8 mouse cellular contexts compared by ENCODE assay signal in the genomic region with DNA sequence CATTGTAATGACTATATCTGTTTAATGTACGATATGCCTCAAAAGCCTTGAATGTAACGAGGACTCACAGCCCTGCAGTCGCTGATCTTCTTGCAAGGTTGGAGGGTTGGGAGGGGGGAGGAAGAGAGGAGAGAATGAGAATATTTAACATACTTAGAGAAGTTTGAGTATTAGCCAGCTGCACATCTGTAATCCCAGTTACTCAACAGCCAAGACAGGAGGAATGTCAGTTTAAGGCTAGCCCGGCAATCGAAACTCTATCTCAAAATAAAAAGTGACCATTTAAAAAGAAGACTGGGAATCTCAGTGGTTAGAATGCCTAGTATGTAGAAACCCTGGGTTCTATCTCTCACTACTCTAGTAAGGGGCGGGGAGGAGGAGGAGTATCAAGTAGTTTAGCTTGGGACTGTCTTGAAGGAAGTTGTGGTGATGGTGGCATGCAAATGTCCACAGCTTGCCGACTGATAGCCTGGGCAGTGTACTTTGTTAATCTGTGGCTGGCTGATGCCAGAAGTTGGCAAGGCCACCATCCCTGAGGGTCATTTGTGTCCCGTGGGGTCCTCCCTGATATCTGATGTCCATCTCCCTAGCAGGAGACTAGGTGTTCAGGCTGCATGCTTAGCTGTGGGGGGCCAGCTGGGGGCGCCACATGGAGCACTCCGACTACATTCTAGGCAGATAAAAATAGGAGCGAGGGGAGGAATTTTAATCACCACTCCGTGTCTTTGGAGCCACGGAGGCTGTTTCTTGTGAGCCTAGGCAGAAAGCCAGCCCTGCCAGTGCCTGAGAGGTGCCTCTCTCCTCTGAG. TPM values are rescaled to one million over a fixed set of nuclear protein-coding genes. Genes with fewer than 3 reads are reported as not detected.
DNase-seq lines count a peak whose midpoint lies in the region; ATAC-seq and TF ChIP-seq lines count a peak whose summit lies in the region.

No protein-coding gene starts in this region.

- no peaks in the 10 kb centered on the region for H3K36me3 ChIP-seq in midbrain, embryonic 14.5 days (ENCODE audit: control insufficient read depth, insufficient read depth, low read length)
- H3K36me3 ChIP-seq in midbrain, embryonic 15.5 days (replicated peaks), result no peaks in the 10 kb centered on the region

- TF ChIP-seq CTCF in left cerebral cortex, adult 2 months (IDR thresholded peaks at IDR 0.05), result peak; percentile 56

- no peaks in the 10 kb centered on the region for H3K27me3 ChIP-seq in midbrain, embryonic 14.5 days (ENCODE audit: control insufficient read depth, insufficient read depth, low read length)
- no peaks in the 10 kb centered on the region for H3K27me3 ChIP-seq in midbrain, embryonic 15.5 days (replicated peaks)

- ATAC-seq in midbrain, embryonic 14.5 days (ENCODE audit: low FRiP score, low TSS enrichment), result no peak
- ATAC-seq in midbrain, embryonic 15.5 days (replicated peaks), result no peak

- H3K4me1 ChIP-seq in midbrain, embryonic 14.5 days (ENCODE audit: control insufficient read depth, insufficient read depth, low read length), result peaks cover 16% of the 10 kb centered on the region; the same call in 1 of the 2 replicates
- peaks cover 33% of the 10 kb centered on the region for H3K4me1 ChIP-seq in midbrain, embryonic 15.5 days

- no peaks in the 10 kb centered on the region for H3K9me3 ChIP-seq in midbrain, embryonic 14.5 days (ENCODE audit: control insufficient read depth, low read length)
- H3K9me3 ChIP-seq in midbrain, embryonic 15.5 days, result no peaks in the 10 kb centered on the region

- H3K9ac ChIP-seq in midbrain, embryonic 14.5 days (replicated peaks; ENCODE audit: low read length), result no peak overlapping the region
- no peak overlapping the region for H3K9ac ChIP-seq in midbrain, embryonic 15.5 days

- H3K4me2 ChIP-seq in midbrain, embryonic 14.5 days (ENCODE audit: low read length), result no peak overlapping the region
- no peak overlapping the region for H3K4me2 ChIP-seq in midbrain, embryonic 15.5 days

- 55% methylated on average over 13 of the region's 13 CpGs for WGBS in midbrain, embryonic 14.5 days
- WGBS in midbrain, embryonic 15.5 days, result 57% methylated on average over 13 of the region's 13 CpGs

- no peak overlapping the region for H3K4me3 ChIP-seq in midbrain, embryonic 14.5 days (replicated peaks; ENCODE audit: low read depth, low read length)
- H3K4me3 ChIP-seq in midbrain, embryonic 15.5 days, result no peak overlapping the region
- H3K4me3 ChIP-seq in left cerebral cortex, adult 2 months, result no peak overlapping the region

- peak; percentile 45 to 62 for DNase-seq in cerebellum, postnatal 14 days
- DNase-seq in cerebellum, adult 11 months, result no peak
- DNase-seq in midbrain, embryonic 14.5 days, result peak; percentile 63
- peak; percentile 51 to 62 for DNase-seq in frontal cortex, postnatal 14 days (ENCODE audit: low spot score in 2 of 2)
- peak; percentile 51 to 57 for DNase-seq in left cerebral cortex, adult 2 months (ENCODE audit: extremely low spot score in 1 of 2, low spot score in 2 of 2)
- peak; percentile 29 to 30 for DNase-seq in natural killer cell, adult 2 months (ENCODE audit: low spot score in 2 of 2)
- DNase-seq in cerebellum, adult 9-11 months, result no peak

- no peak overlapping the region for H3K27ac ChIP-seq in midbrain, embryonic 14.5 days (replicated peaks; ENCODE audit: low read depth, low read length)
- no peak overlapping the region for H3K27ac ChIP-seq in midbrain, embryonic 15.5 days
- peak overlapping the region; percentile 34; the same call in 1 of the 2 replicates for H3K27ac ChIP-seq in left cerebral cortex, adult 2 months

- intact Hi-C loops in left cerebral cortex, adult 2 months (cut with DNase I), result loop anchor here (5.0 kb wide), 2 partner anchors 55 to 205 kb away; a partner anchor contains a TSS

RNA-seq across cellular contexts. Expression of a gene that starts 46.4 kb away (rescaled TPM):
- 46.2 and 66.4 TPM in 2 replicates for polyA plus RNA-seq in midbrain, embryonic 14.5 days (2014; fragmentation: Nextera tagmentation; extraction: Ambion mirVana)
- polyA plus RNA-seq in midbrain, embryonic 15.5 days (2015; fragmentation: Nextera tagmentation; extraction: Ambion mirVana), result 62.9 and 69.1 TPM in 2 replicates
- total RNA-seq in left cerebral cortex, adult 2 months (2021), result 10 to 100 TPM; 13.7 to 14.1 TPM

Comparison
In these comparisons a context has a peak if more than half of its experiments do, and no peak if none do; other contexts are left out.
1. DNase-seq: peak in cerebellum, postnatal 14 days (2 of 2), midbrain, embryonic 14.5 days (single experiment), frontal cortex, postnatal 14 days (2 of 2), left cerebral cortex, adult 2 months (2 of 2) and natural killer cell, adult 2 months (2 of 2); none in cerebellum, adult 11 months (single experiment) and cerebellum, adult 9-11 months (single experiment).